Mouse (Mus musculus) liver, embryonic 14.5 days (tissue): Measurements from ENCODE around the gene Cdh5. TPM values are rescaled to one million over a fixed set of nuclear protein-coding genes. Genes with fewer than 3 reads are reported as not detected.

Experiments used
- ATAC-seq: fragments of 200-750 bp; cut with Nextera tagmentation; 2 replicates; pipeline ENCODE4 v1.8.0; 2017; ENCODE audit warnings: moderate number of reproducible peaks, mild to moderate bottlenecking, moderate library complexity; ENCODE audit not compliant: insufficient read depth
- DNase-seq, 3 experiments: peaks; one replicate each; pipeline ENCODE4 v3.0.0-alpha.2; 2012 to 2013; ENCODE audit warnings: low read depth in 3 of 3, low spot score in 3 of 3
- H3K27ac ChIP-seq: fragments of 300-500 bp; sonication (generic); 2 replicates; pipeline ENCODE4 v1.5.1; 2014; ENCODE audit warnings: moderate library complexity, mild to moderate bottlenecking, control low read depth, inconsistent platforms
- H3K27me3 ChIP-seq: fragments of 300-500 bp; sonication (generic); 2 replicates; pipeline ENCODE4 v1.6.1; 2014; ENCODE audit warnings: mild to moderate bottlenecking, low read length, moderate library complexity; ENCODE audit not compliant: control insufficient read depth, insufficient read depth
- H3K36me3 ChIP-seq: fragments of 300-500 bp; sonication (generic); replicated peaks from 2 replicates; pipeline ENCODE4 v1.6.1; 2014; ENCODE audit warnings: low read depth; ENCODE audit not compliant: control insufficient read depth, insufficient read depth
- H3K4me1 ChIP-seq, 2 experiments: fragments of 200-500 bp in 1 of 2; fragments of 300-500 bp in 1 of 2; sonication (generic) in 1 of 2; replicated peaks; 2 replicates each; pipeline ENCODE4 v1.6.1; 2012 to 2014; ENCODE audit warnings: antibody characterized with exemption in 1 of 2, inconsistent platforms in 1 of 2, low read length in 1 of 2; ENCODE audit not compliant: control insufficient read depth in 2 of 2, insufficient read depth in 2 of 2
- H3K4me2 ChIP-seq: fragments of 300-500 bp; sonication (generic); 2 replicates; pipeline ENCODE4 v1.6.1; 2014; ENCODE audit warnings: low read depth, mild to moderate bottlenecking, control low read depth, moderate library complexity
- H3K4me3 ChIP-seq, 2 experiments: fragments of 200-500 bp in 1 of 2; fragments of 300-500 bp in 1 of 2; sonication (generic) in 1 of 2; 2 replicates each; pipeline ENCODE4 v1.5.1; 2012 to 2014; ENCODE audit warnings: low read depth in 2 of 2, low read length in 2 of 2, mild to moderate bottlenecking in 2 of 2, control low read depth in 1 of 2, inconsistent platforms in 1 of 2, moderate library complexity in 1 of 2; ENCODE audit not compliant: insufficient read depth in 1 of 2
- H3K9ac ChIP-seq: fragments of 300-500 bp; sonication (generic); replicated peaks from 2 replicates; pipeline ENCODE4 v1.6.1; 2014; ENCODE audit warnings: mild to moderate bottlenecking, control low read depth, moderate library complexity
- H3K9me3 ChIP-seq: fragments of 300-500 bp; sonication (generic); 2 replicates; pipeline ENCODE4 v1.6.1; 2016; ENCODE audit warnings: low read length, mixed read lengths; ENCODE audit not compliant: control insufficient read depth
- CTCF ChIP-seq: IDR thresholded peaks from 2 replicates; pipeline ENCODE4 v1.5.1; 2016; ENCODE audit warnings: antibody characterized with exemption, low read depth, control low read depth
- EP300 ChIP-seq: IDR thresholded peaks from 2 replicates; pipeline ENCODE4 v1.6.1; 2016; ENCODE audit warnings: antibody characterized with exemption, low read depth
- WGBS: fragments of 180-500 bp; shearing (Covaris S2); extraction: QIAGEN DNeasy Blood & Tissue Kit; methylation state at CpG from one replicate; pipeline ENCODE4 v1.1.7; 2014; ENCODE audit not compliant: insufficient replicate concordance; 5-methylcytosine and 5-hydroxymethylcytosine counted together
- polyA plus RNA-seq, 2 experiments: library from polyadenylated mRNA; depleted of rRNA in 1 of 2; stranded (reverse) in 1 of 2; unstranded in 1 of 2; fragments of >200 nt; fragmentation: Nextera tagmentation in 1 of 2; extraction: Ambion mirVana in 1 of 2; gene quantifications; 2 replicates each; pipeline versions ENCODE4 v1.2.1 to v1.2.3; 2012 to 2014

Cdh5 gene
- polyA plus RNA-seq, 2 experiments, result 7.3 to 11.3 TPM

GRCm38 (mm10) chr8:104070949-104071348, 30.5 kb upstream of the Cdh5 start:
- TF ChIP-seq EP300 (no peak), CTCF (no peak)
- H3K27me3 ChIP-seq, result no peaks in the 10 kb centered on the region
- no peak overlapping the region for H3K9ac ChIP-seq
- WGBS, result 77% methylated on average over 10 of the region's 10 CpGs
- no peaks in the 10 kb centered on the region for H3K4me1 ChIP-seq
- H3K36me3 ChIP-seq, result no peaks in the 10 kb centered on the region
- no peak for ATAC-seq
- no peak overlapping the region for H3K4me3 ChIP-seq
- H3K9me3 ChIP-seq, result no peaks in the 10 kb centered on the region
- no peak for DNase-seq
- H3K27ac ChIP-seq, result no peak overlapping the region
- no peak overlapping the region for H3K4me2 ChIP-seq

DNA sequence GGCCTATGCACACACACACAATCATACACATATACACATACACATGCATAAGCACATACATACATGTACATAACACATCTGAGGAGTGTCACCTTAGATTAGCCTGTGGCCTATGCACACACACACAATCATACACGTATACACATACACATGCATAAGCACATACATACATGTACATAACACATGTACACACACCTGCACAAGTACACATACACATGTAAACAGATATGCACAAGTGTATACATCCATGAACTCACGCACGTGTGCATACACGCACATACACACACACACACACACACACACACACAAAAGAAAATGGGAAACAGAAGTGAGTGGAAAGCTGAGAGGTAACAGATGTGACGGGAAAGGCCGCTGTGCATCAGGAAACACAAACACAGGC, 26.3 kb upstream of the Cdh5 start:
- Histone ChIP-seq H3K4me1 (no peaks in the 10 kb centered on the region), H3K9ac (no peak overlapping the region), H3K36me3 (no peaks in the 10 kb centered on the region), H3K9me3 (no peaks in the 10 kb centered on the region), H3K27me3 (no peaks in the 10 kb centered on the region), H3K4me2 (no peak overlapping the region), H3K4me3 (no peak overlapping the region), H3K27ac (no peak overlapping the region)
- TF ChIP-seq EP300, result no peak
- TF ChIP-seq CTCF, result no peak
- ATAC-seq (no peak), DNase-seq (no peak)
- WGBS, result 76% methylated on average over 6 of the region's 6 CpGs

- Histone ChIP-seq H3K36me3 (no peaks in the 10 kb centered on the region), H3K4me3 (no peak overlapping the region), H3K27ac (no peak overlapping the region), H3K9me3 (no peaks in the 10 kb centered on the region), H3K27me3 (no peaks in the 10 kb centered on the region), H3K4me1 (no peaks in the 10 kb centered on the region), H3K9ac (no peak overlapping the region), H3K4me2 (no peak overlapping the region)
- WGBS, result 15% methylated on average over 8 of the region's 8 CpGs
- TF ChIP-seq EP300 (no peak), CTCF (peak; percentile 51)
- DNase-seq, result no peak
- ATAC-seq, result no peak
These were observed 24.6 kb upstream of the Cdh5 start for GRCm38 (mm10) chr8:104076541-104077412.

- ATAC-seq, result no peak
These were observed 23.3 kb upstream of the Cdh5 start for GRCm38 (mm10) chr8:104078091-104078490.

DNA sequence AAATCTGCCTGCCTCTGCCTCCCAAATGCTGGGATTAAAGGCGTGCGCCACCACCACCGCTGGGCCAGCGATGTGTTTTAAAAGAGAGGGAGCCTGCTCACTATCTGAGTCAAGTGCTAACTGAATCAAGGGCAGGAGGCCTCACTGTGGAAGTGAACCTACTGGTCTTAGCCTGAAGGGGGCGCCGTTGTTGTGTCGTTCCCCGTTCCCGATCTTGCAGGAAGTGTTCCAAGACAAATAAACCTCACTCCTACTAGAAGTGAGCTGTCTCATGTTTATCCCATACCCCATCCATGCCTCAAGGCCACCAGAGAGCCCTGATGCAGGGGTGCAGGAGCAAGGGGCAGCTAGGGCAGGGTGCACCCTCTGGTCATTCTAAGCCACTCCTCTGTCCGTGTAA, 16.1 kb upstream of the Cdh5 start:
- Histone ChIP-seq H3K4me2 (no peak overlapping the region), H3K9me3 (no peaks in the 10 kb centered on the region), H3K27ac (no peak overlapping the region), H3K27me3 (no peaks in the 10 kb centered on the region), H3K4me3 (no peak overlapping the region), H3K4me1 (no peaks in the 10 kb centered on the region), H3K36me3 (no peaks in the 10 kb centered on the region), H3K9ac (no peak overlapping the region)
- DNase-seq (no peak), ATAC-seq (no peak)
- WGBS, result 51% methylated on average over 10 of the region's 10 CpGs
- TF ChIP-seq CTCF (peak; percentile 37), EP300 (no peak)

More at GRCm38 (mm10) chr8:104078091-104078490, 23.3 kb upstream of the Cdh5 start:
- Histone ChIP-seq H3K27me3 (no peaks in the 10 kb centered on the region), H3K4me3 (no peak overlapping the region), H3K27ac (no peak overlapping the region), H3K4me2 (no peak overlapping the region), H3K4me1 (no peaks in the 10 kb centered on the region), H3K9ac (no peak overlapping the region), H3K9me3 (no peaks in the 10 kb centered on the region), H3K36me3 (no peaks in the 10 kb centered on the region)
- 49% methylated on average over 7 of the region's 7 CpGs for WGBS
- no peak for DNase-seq
- TF ChIP-seq CTCF (no peak), EP300 (no peak)
